Comparison of ENCODE assay signal across 9 mouse cellular contexts in the genomic region with DNA sequence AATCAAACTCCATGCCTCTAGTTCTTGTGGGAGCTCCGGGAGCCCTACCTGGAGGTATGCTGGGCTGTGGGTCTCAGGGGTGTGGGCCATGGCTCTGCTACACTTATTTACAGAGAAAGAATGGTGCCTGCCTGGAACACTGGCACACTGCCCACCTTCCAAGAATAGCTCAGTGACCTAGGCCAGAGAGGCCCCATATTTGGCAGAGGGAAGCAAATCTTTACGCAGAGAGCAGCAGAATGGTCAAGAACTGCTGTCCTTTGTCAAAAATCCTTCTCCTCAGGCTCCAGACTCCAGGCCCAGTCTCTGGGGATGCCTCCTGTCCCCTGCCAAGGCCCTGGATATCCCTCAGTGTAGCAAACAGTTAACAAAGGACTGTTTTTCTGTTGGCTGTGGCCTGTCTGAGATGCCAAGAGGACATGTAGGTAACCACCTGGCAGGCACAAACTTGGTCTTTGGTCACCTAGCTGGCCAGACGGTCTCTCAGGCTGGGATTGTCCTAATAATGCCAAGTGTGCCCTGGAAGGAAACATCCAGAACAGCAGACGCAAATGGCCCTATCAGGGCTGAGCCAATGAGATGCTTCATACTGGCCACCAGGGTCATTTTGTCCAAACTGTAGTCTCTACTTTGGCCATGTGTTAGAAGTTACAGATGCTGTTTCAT. TPM values are rescaled to one million over a fixed set of nuclear protein-coding genes. Genes with fewer than 3 reads are reported as not detected.
DNase-seq lines count a peak whose midpoint lies in the region.
"Had no signal": no experiment of that assay in that cellular context is flagged by ENCODE, and none has a peak within 500 bp of the region (broad histone marks: within the 10 kb centered on the region; RNA-seq: fewer than 3 reads in every experiment).

No protein-coding gene starts in this region.

- peak; percentile 52 to 56 for DNase-seq in cerebellum, adult 18-20 months
- DNase-seq in cerebellum, adult 11 months: no peak
- peak; percentile 27 for DNase-seq in NIH3T3 (ENCODE audit: low read depth)
- DNase-seq in gastrocnemius, postnatal 25 days: peak; percentile 37
- DNase-seq in kidney, postnatal 14 days: peak; percentile 38
- no peak for DNase-seq in thymus, postnatal 0 days (ENCODE audit: low spot score)
- no peak for DNase-seq in thymus, postnatal 4 days
- no peak for DNase-seq in retina, embryonic 14.5 days (ENCODE audit: low spot score)

RNA-seq across cellular contexts. Expression of gene Kcna2, which starts 29.8 kb away (rescaled TPM):
- total RNA-seq in gastrocnemius, postnatal 25 days (2021): 1 to 10 TPM; 1.0 to 1.4 TPM
- polyA plus RNA-seq in thymus, postnatal 0 days (2015; fragmentation: Nextera tagmentation; extraction: Ambion mirVana): 0.18 and 0.29 TPM in 2 replicates

RNA-seq across cellular contexts. Expression of gene Kcna10, which starts 52.1 kb away (rescaled TPM):
- total RNA-seq in gastrocnemius, postnatal 25 days (2021): under 1 TPM in 1 of 2 experiments, not detected in 1; 0.23 TPM
- polyA plus RNA-seq in thymus, postnatal 0 days (2015; fragmentation: Nextera tagmentation; extraction: Ambion mirVana): not detected in 2 replicates
- total RNA-seq: left cerebral cortex, postnatal 14 days had no signal

Comparison
In these comparisons a context has a peak if more than half of its experiments do, and no peak if none do; other contexts are left out.
1. DNase-seq: peak in cerebellum, adult 18-20 months (2 of 2), NIH3T3 (single experiment), gastrocnemius, postnatal 25 days (single experiment) and kidney, postnatal 14 days (single experiment); none in cerebellum, adult 11 months (single experiment), thymus, postnatal 0 days (single experiment), thymus, postnatal 4 days (single experiment) and retina, embryonic 14.5 days (single experiment).